Mouse (Mus musculus) brain, adult 2 months (tissue): ENCODE results near the gene Pkd1l3.

Experiments used
- DNase-seq: peaks from one replicate; pipeline ENCODE4 v3.0.0; 2011; ENCODE audit warnings: low read depth, low spot score

The Pkd1l3 gene

GRCm38 (mm10) chr8:109628638-109629037 is 14.3 kb downstream of the Pkd1l3 start:
- DNase-seq, result peak; percentile 61

GRCm38 (mm10) chr8:109632498-109632897 is 18.2 kb downstream of the Pkd1l3 start:
- peak; percentile 55 for DNase-seq

GRCm38 (mm10) chr8:109635146-109635545 is 20.8 kb downstream of the Pkd1l3 start:
- no peak for DNase-seq

- DNase-seq, result no peak
These were observed 24.5 kb downstream of the Pkd1l3 start for GRCm38 (mm10) chr8:109638851-109639250.

GRCm38 (mm10) chr8:109640410-109640809 is 26.1 kb downstream of the Pkd1l3 start:
- no peak for DNase-seq

- no peak for DNase-seq
These were observed 26.9 kb downstream of the Pkd1l3 start for GRCm38 (mm10) chr8:109641236-109641635.

GRCm38 (mm10) chr8:109647331-109647730 is 33.0 kb downstream of the Pkd1l3 start:
- peak; percentile 53 for DNase-seq

GRCm38 (mm10) chr8:109648469-109648868 is 34.2 kb downstream of the Pkd1l3 start:
- no peak for DNase-seq

- no peak for DNase-seq
These were observed 36.5 kb downstream of the Pkd1l3 start for GRCm38 (mm10) chr8:109650801-109651200.

GRCm38 (mm10) chr8:109656860-109657259 is 42.5 kb downstream of the Pkd1l3 start:
- peak; percentile 78 for DNase-seq

GRCm38 (mm10) chr8:109662328-109662727 is 48.0 kb downstream of the Pkd1l3 start:
- DNase-seq, result peak; percentile 47

- DNase-seq, result no peak
These were observed 52.3 kb downstream of the Pkd1l3 start for GRCm38 (mm10) chr8:109666616-109667015.

- no peak for DNase-seq
These were observed 58.3 kb downstream of the Pkd1l3 start for GRCm38 (mm10) chr8:109672656-109673055.

- DNase-seq, result no peak
These were observed 59.3 kb downstream of the Pkd1l3 start for GRCm38 (mm10) chr8:109673596-109673995.

GRCm38 (mm10) chr8:109675896-109676643 is 61.8 kb downstream of the Pkd1l3 start:
- DNase-seq, result peak; percentile 81

GRCm38 (mm10) chr8:109681535-109681934 is 67.2 kb downstream of the Pkd1l3 start:
- DNase-seq, result no peak

GRCm38 (mm10) chr8:109682120-109682519 is 67.8 kb downstream of the Pkd1l3 start:
- no peak for DNase-seq

GRCm38 (mm10) chr8:109687248-109687647 is 72.9 kb downstream of the Pkd1l3 start:
- DNase-seq, result no peak

GRCm38 (mm10) chr8:109691769-109692168 is 77.5 kb downstream of the Pkd1l3 start:
- DNase-seq, result peak; percentile 40

GRCm38 (mm10) chr8:109692443-109693145 is 78.3 kb downstream of the Pkd1l3 start:
- peak; percentile 44 for DNase-seq

GRCm38 (mm10) chr8:109693146-109693900 is 79.0 kb downstream of the Pkd1l3 start, which contains the start of gene Ist1:
TSS of gene Ist1 (minus strand) at chr8:109693260.
- peak; percentile 100 for DNase-seq

GRCm38 (mm10) chr8:109694154-109694553 is 79.8 kb downstream of the Pkd1l3 start:
- DNase-seq, result no peak
